Mouse (Mus musculus) heart, embryonic 16.5 days (tissue): Measurements from ENCODE around the gene Snx17. TPM values are rescaled to one million over a fixed set of nuclear protein-coding genes. Genes with fewer than 3 reads are reported as not detected.
A peak's percentile ranks its signal among the peaks of the same experiment; 100 is the strongest.

Source experiments
- ATAC-seq: fragments of 200-750 bp; cut with Nextera tagmentation; replicated peaks from 2 replicates; pipeline ENCODE4 v1.8.0; 2017; ENCODE audit warnings: moderate number of reproducible peaks; ENCODE audit not compliant: insufficient read depth, low FRiP score; ENCODE audit errors: extremely low read depth
- H3K27ac ChIP-seq: fragments of 300-500 bp; sonication (generic); 2 replicates; pipeline ENCODE4 v1.5.1; 2014; ENCODE audit warnings: mild to moderate bottlenecking, low read length, control low read depth, moderate library complexity
- H3K27me3 ChIP-seq: fragments of 300-500 bp; sonication (generic); 2 replicates; pipeline ENCODE4 v1.6.1; 2014; ENCODE audit warnings: low read length, mixed read lengths; ENCODE audit not compliant: control insufficient read depth, insufficient read depth
- H3K36me3 ChIP-seq: fragments of 300-500 bp; sonication (generic); 2 replicates; pipeline ENCODE4 v1.6.1; 2014; ENCODE audit not compliant: control insufficient read depth, insufficient read depth
- H3K4me1 ChIP-seq: fragments of 300-500 bp; sonication (generic); 2 replicates; pipeline ENCODE4 v1.6.1; 2014; ENCODE audit warnings: low read length, mixed read lengths; ENCODE audit not compliant: control insufficient read depth, insufficient read depth
- H3K4me2 ChIP-seq: fragments of 300-500 bp; sonication (generic); 2 replicates; pipeline ENCODE4 v1.6.1; 2014; ENCODE audit warnings: low read depth, mild to moderate bottlenecking, control low read depth, low read length
- H3K4me3 ChIP-seq: fragments of 300-500 bp; sonication (generic); 2 replicates; pipeline ENCODE4 v1.5.1; 2014; ENCODE audit warnings: mild to moderate bottlenecking, control low read depth, low read length
- H3K9ac ChIP-seq: fragments of 300-500 bp; sonication (generic); 2 replicates; pipeline ENCODE4 v1.6.1; 2014; ENCODE audit warnings: low read length, control low read depth
- H3K9me3 ChIP-seq: fragments of 300-500 bp; sonication (generic); replicated peaks from 2 replicates; pipeline ENCODE4 v1.6.1; 2016; ENCODE audit warnings: low read length; ENCODE audit not compliant: control insufficient read depth
- WGBS: fragments of 180-500 bp; shearing (Covaris S2); extraction: QIAGEN DNeasy Blood & Tissue Kit; methylation state at CpG from one replicate; pipeline ENCODE4 v1.1.7; 2014; 5-methylcytosine and 5-hydroxymethylcytosine counted together
- polyA plus RNA-seq: library from polyadenylated mRNA; unstranded; fragments of >200 nt; fragmentation: Nextera tagmentation; extraction: Ambion mirVana; gene quantifications from 2 replicates; pipeline ENCODE4 v1.2.1, GENCODE M21; 2015

Snx17 gene
- polyA plus RNA-seq: 113 and 122 TPM in 2 replicates

DNA sequence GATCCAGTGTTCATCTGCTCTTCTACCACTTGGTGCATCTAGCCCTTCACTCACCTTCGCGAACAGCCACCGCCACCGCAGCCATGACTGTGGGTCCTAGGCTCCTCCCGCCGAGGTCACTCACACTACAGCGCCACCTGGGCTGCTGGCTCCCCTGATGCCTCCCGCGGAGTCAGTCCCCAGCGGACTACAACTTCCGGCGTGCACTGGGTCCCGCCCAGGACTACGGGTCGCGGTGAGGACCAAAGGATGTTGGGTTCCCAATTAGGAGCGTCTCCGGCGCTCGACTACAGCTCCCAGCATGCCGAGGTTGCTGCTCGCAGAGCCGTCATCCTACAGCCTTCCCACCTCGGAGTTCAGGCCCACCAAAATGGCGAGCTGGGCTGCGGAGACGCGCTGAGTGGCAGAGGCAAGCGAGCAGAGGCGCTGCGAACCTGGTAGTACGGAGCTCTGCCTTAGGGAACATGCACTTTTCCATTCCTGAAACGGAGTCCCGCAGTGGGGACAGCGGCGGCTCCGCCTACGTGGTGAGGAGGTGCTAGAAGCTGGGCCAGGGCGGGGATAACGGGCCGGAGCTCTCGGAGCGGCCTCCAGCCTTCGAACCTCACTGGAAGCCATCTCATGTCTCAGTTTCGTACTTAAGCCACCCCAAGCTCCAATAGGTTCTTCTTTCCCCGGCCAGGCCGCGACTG, at the start of gene Snx17, which contains the start of gene Eif2b4:
Gene Snx17, plus strand, starts transcription at position 289 of the 692 bp plus-strand sequence.
Gene Eif2b4, minus strand, starts transcription at position 492 of the 692 bp plus-strand sequence.
- peak within 1 kb of the TSS; percentile 92 for H3K9ac ChIP-seq
- peak within 1 kb of the TSS; percentile 98 for H3K4me3 ChIP-seq
- ATAC-seq: peak; percentile 95
- H3K27ac ChIP-seq: peak within 1 kb of the TSS; percentile 96
- H3K9me3 ChIP-seq: no peaks in the 10 kb centered on the region
- H3K36me3 ChIP-seq: peaks cover 56% of the 10 kb centered on the region
- no peaks in the 10 kb centered on the region for H3K27me3 ChIP-seq
- under 1% methylated on average over 48 of the region's 48 CpGs for WGBS
- peak within 1 kb of the TSS; percentile 95 for H3K4me2 ChIP-seq
- peaks cover 16% of the 10 kb centered on the region for H3K4me1 ChIP-seq

DNA sequence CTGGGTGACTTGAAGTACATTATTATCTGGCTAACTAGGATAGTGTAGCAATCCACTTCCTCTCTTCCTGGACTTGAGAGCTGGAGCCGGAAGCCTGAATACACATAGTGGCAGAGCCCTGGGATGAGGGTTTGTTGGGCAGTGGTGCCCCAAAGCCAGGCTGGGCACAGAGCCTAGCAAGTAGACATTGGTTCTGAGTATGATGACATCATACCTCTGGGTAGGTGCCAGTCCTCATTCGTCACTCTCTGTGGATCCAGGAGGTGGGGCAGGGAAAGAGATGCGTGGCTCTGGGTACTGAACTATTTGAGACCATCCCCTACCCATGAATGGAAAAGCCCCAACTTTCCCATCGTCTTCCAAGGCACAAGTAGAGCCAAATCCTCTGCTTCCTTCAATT, 43.2 kb upstream of the Snx17 start:
- ATAC-seq: no peak
- Histone ChIP-seq H3K36me3 (peaks cover 11% of the 10 kb centered on the region), H3K4me2 (no peak overlapping the region), H3K4me3 (no peak overlapping the region), H3K27me3 (no peaks in the 10 kb centered on the region), H3K9ac (no peak overlapping the region), H3K4me1 (peaks cover 13% of the 10 kb centered on the region), H3K27ac (no peak overlapping the region), H3K9me3 (no peaks in the 10 kb centered on the region)
- 66% methylated on average over 4 of the region's 4 CpGs for WGBS

DNA sequence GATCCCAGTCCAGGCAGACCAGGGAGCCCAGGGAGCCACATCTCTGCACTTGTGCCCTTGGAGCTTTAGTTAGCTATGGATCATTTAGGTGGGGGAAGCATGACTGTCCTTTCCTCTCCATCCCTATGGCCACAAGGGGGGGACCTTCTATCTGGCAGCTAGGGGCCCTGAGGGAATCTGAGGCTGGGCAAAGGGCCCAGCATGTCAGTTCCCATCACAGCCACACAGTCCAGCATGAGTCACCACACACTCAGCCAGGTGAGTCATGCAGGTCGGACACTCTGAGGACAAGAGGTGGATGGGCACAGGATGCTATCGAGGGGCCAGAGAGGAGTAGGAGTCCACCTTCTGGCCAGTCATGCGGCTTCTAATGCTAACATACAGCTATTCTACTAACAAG, 41.3 kb upstream of the Snx17 start:
- Histone ChIP-seq H3K9ac (no peak overlapping the region), H3K4me2 (no peak overlapping the region), H3K27ac (no peak overlapping the region), H3K9me3 (no peaks in the 10 kb centered on the region), H3K4me3 (no peak overlapping the region), H3K4me1 (peaks cover 13% of the 10 kb centered on the region), H3K36me3 (peaks cover 3% of the 10 kb centered on the region), H3K27me3 (no peaks in the 10 kb centered on the region)
- WGBS: 72% methylated on average over 3 of the region's 3 CpGs
- 0 out of 2 replicates have a peak, but pooled peaks have one; percentile 35 for ATAC-seq

DNA sequence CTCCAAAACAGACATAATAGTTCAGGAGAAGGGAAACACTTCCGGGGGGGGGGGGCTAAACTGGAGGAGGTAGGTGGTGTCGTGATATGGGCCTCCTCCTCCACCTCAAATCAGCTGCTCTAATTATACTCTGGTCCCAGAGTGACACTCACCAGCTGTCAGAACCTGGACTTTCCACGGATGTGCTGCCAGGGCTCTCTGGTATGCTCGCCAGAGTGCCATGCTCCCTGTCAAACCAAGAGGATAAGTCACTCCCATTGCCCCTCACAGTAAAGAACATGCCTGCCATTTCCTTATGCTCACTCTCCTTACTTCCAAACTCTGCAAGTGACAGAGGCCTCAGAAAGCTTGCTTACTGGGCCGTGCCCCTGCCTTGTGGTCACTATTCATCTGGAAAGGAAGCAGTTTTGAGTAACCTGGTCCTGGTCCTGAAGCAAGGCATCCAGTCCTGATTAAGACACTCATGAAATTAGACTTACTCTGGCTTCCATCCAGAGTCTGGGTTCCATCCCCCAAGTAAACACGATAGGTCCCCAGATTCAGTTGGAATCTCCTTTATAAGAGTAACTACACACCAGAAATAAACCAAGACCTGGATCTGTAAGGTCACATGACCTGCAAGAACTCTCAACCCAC, 39.4 kb upstream of the Snx17 start:
- peak overlapping the region; percentile 87 for H3K9ac ChIP-seq
- peak overlapping the region; percentile 66 for H3K27ac ChIP-seq
- H3K4me2 ChIP-seq: peak overlapping the region; percentile 74
- H3K4me1 ChIP-seq: peaks cover 13% of the 10 kb centered on the region
- ATAC-seq: peak; percentile 38
- H3K9me3 ChIP-seq: no peaks in the 10 kb centered on the region
- peaks cover 21% of the 10 kb centered on the region for H3K36me3 ChIP-seq
- peak overlapping the region; percentile 78 for H3K4me3 ChIP-seq
- WGBS: 27% methylated on average over 6 of the region's 6 CpGs
- no peaks in the 10 kb centered on the region for H3K27me3 ChIP-seq

DNA sequence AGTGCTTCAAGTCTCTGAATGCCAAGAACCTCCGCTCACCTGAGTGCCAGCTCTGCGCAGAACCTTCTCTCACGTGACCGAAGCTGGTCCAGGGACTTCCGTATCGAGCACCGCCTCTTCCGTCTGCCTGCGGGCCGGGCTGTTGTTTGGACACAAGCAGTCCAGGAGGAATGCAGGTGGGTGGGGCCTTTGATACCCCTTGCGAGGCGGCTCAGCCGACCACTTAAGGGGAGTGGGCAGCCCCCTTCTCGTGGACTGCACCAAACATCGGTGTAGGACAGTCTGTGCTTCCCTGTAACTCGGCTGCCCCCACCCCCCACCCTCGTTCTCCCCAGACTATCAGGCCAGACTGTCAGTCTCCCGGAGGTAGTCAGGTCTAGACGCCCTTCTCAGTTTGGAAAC, 38.9 kb upstream of the Snx17 start, which contains the start of gene Mpv17:
Gene Mpv17, minus strand, starts transcription at position 100 of the 402 bp plus-strand sequence.
- H3K4me3 ChIP-seq: peak within 1 kb of the TSS; percentile 78
- H3K4me1 ChIP-seq: peaks cover 13% of the 10 kb centered on the region
- H3K36me3 ChIP-seq: peaks cover 26% of the 10 kb centered on the region
- H3K9me3 ChIP-seq: no peaks in the 10 kb centered on the region
- under 1% methylated on average over 19 of the region's 19 CpGs for WGBS
- H3K9ac ChIP-seq: peak within 1 kb of the TSS; percentile 87
- ATAC-seq: peak; percentile 91
- H3K27me3 ChIP-seq: no peaks in the 10 kb centered on the region
- peak within 1 kb of the TSS; percentile 74 for H3K4me2 ChIP-seq
- H3K27ac ChIP-seq: peak within 1 kb of the TSS; percentile 66

DNA sequence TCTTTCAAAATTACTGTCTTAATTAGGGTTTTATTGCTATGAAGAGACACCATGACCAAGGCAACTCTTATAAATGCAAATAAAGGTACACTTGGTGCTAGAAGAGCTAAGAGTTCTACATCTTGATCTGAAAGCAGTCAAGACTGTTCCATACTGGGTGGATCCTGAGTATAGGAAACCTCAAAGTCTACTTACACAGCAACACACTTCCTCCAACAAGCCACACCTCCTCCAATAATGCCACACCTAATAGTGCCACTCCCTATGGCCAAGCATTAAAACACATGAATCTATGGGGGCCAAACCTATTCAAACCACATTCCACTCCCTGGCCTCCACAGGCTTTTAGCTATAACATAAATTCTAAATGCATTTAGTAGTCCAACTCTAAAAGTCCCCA, 30.6 kb upstream of the Snx17 start:
- no peaks in the 10 kb centered on the region for H3K27me3 ChIP-seq
- H3K36me3 ChIP-seq: peaks cover 62% of the 10 kb centered on the region
- H3K4me1 ChIP-seq: no peaks in the 10 kb centered on the region
- ATAC-seq: no peak
- H3K9ac ChIP-seq: no peak overlapping the region
- H3K4me3 ChIP-seq: no peak overlapping the region
- no peak overlapping the region for H3K4me2 ChIP-seq
- no peak overlapping the region for H3K27ac ChIP-seq
- no peaks in the 10 kb centered on the region for H3K9me3 ChIP-seq

DNA sequence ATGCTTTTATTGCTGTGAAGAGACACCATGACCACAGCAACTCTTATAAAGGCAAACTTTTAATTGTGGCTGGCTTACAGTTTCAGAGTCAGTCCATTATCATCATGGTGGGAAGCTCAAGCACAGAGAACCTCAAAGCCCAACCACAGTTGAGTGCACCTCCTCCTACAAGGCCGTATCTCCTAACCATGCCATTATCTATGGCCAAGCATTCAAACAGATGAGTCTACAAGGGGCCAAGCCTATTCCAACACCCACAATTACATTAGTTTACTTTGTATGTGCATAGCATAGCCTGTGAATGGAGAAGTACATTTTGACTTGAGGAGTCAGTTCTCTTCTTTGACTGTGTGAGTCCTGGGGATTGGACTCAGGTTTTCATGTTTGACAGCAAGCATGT, 28.1 kb upstream of the Snx17 start:
- no peak overlapping the region for H3K9ac ChIP-seq

DNA sequence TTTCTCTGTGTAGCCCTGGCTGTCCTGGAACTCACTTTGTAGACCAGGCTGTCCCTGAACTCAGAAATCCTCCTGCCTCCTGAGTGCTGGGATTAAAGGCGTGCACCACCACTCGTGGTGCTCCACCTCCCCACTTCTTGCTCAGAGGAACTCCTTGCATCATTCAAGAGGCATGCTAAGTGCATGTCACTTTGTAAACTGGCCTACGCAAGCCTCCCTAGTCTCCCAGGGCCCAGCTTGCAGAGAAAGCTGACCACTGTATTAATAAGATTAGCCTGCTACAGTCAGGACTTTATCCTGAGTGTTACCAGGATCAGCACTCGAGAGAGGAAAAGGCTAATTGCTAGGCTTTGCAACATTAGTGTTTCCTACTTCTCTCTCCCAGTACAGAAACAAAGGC, 24.4 kb upstream of the Snx17 start:
- Histone ChIP-seq H3K4me1 (no peaks in the 10 kb centered on the region), H3K4me2 (no peak overlapping the region), H3K27ac (no peak overlapping the region), H3K36me3 (peaks cover 71% of the 10 kb centered on the region), H3K9me3 (no peaks in the 10 kb centered on the region), H3K9ac (no peak overlapping the region), H3K4me3 (no peak overlapping the region), H3K27me3 (no peaks in the 10 kb centered on the region)
- 60% methylated on average over 4 of the region's 4 CpGs for WGBS
- no peak for ATAC-seq

More for the DNA sequence above, 28.1 kb upstream of the Snx17 start:
- Histone ChIP-seq H3K4me3 (no peak overlapping the region), H3K27ac (no peak overlapping the region), H3K9me3 (no peaks in the 10 kb centered on the region), H3K4me2 (no peak overlapping the region), H3K36me3 (peaks cover 63% of the 10 kb centered on the region), H3K4me1 (no peaks in the 10 kb centered on the region), H3K27me3 (no peaks in the 10 kb centered on the region)
- 70% methylated on average over 1 of the region's 1 CpGs for WGBS
- ATAC-seq: no peak

DNA sequence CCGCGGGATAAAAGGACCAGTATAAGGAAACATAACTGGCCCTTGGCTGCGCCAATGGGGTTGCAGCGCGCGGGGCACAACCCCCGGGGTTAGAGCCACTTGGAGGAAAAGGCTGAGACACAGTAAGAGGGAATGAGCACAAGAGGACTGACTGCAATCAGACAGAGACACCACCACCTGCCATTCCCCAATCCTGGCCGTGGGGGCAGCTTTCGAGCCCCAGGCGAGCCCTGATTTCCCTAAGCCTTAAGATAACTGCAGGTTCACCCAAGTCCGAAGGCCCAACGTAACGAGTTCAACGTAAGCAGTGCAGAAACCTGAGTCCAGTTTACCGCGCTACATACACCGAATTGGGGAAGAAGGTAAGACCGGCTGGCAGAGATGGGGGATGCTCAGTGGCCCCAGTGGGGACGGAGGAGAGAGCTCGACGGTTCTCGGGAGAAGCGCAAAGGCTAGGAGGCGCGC, 13.7 kb upstream of the Snx17 start:
- peak overlapping the region; percentile 86 for H3K9ac ChIP-seq
- peak overlapping the region; percentile 96 for H3K27ac ChIP-seq
- peak overlapping the region; percentile 84 for H3K4me3 ChIP-seq
- WGBS: under 1% methylated on average over 25 of the region's 25 CpGs
- peak; percentile 35 for ATAC-seq
- peaks cover 2% of the 10 kb centered on the region; the same call in 1 of the 2 replicates for H3K36me3 ChIP-seq
- H3K4me2 ChIP-seq: peak overlapping the region; percentile 98
- no peaks in the 10 kb centered on the region for H3K9me3 ChIP-seq
- peaks cover 8% of the 10 kb centered on the region for H3K4me1 ChIP-seq
- H3K27me3 ChIP-seq: no peaks in the 10 kb centered on the region
